Mouse (Mus musculus): Measurements from ENCODE around the gene Ak9.

Ak9 gene

DNA sequence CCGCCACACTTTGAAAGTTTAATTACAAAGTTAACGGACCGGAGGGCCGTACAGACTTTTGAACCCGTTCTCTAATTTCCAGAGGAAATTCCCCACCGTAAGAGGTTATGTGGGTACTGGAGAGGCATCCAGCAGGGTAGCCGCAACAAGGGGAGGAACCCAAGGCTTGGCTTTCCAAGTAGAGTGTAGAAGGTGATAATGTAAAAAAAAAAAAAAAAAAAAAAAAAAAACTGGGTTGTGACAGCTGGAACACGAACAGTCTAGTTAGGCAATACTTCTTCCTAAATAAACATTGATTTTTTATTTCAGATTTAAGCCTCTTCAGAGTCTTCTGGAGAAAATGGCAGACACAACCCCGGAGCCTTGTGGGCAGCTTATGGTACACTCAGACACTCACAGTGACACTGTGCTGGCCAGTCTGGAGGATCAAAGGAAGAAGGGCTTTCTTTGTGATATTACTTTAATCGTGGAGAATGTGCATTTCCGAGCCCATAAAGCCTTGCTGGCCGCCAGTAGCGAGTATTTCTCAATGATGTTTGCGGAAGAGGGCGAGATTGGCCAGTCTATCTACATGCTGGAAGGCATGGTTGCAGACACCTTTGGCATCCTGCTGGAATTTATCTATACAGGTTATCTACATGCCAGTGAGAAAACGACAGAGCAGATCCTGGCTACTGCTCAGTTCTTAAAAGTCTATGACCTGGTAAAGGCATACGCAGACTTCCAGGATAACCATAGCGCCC, 147.2 kb downstream of the Ak9 start:
- DNase-seq (ENCODE audit: low spot score in 2 of 2) = no peak

DNA sequence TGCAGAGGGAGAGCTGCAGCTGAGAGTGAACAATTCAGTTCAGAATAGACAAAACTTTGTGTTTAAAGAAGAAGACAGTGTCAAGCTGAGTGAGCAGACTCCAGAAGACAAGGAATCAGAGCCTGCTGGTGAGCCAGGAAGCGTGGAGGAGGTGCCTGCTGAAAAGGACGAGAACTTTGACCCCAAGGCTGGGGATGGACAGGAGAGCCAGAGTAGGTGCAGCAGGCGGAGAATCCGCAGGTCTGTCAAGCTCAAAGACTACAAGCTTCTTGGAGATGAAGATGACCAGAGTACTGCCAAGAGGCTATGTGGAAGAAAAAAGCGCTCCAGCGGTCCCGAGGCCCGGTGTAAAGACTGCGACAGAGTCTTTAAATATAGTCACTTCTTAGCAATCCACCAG, 147.9 kb downstream of the Ak9 start:
- no peak for DNase-seq (ENCODE audit: low spot score in 2 of 2)

DNA sequence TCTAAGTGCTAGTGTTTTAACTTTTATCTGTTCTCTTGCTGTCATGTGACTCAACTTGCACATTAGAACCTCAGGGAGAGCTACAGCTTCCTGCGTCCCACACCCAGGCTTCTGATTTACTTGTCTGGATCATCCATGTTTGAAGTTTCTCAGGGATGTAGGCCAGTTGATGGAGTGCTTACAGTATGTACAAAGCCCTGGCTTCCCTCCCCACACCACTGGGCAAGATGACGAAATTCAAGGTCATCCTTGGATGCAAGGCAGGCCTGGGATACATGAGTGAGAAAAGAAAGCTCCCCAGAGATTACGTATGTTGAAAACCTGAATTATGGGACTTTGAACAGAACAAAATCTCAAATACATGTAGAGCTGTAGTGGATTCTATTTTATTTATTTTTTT, 149.0 kb downstream of the Ak9 start:
- no peak for DNase-seq (ENCODE audit: low spot score in 2 of 2)

DNA sequence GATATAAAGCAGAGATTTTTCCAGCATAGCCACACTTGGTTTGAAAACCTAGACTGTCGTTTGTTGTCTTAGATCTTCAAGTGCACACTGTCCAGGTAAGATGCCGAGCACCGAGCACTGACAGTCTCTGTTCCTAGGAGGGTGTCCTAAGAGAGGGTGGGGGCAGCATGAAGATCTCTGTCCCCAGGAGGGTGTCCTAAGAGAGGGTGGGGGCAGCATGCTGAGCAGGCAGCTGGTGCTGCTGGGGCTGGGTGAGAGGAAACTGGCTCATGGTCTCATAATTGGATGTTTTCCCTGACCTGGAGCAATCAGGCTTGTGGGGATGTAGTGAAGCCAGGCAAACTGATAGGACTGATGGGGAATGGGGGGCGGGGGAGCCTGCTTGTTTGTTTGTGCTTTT, 156.2 kb downstream of the Ak9 start:
- DNase-seq (ENCODE audit: low spot score in 2 of 2) = no peak

DNA sequence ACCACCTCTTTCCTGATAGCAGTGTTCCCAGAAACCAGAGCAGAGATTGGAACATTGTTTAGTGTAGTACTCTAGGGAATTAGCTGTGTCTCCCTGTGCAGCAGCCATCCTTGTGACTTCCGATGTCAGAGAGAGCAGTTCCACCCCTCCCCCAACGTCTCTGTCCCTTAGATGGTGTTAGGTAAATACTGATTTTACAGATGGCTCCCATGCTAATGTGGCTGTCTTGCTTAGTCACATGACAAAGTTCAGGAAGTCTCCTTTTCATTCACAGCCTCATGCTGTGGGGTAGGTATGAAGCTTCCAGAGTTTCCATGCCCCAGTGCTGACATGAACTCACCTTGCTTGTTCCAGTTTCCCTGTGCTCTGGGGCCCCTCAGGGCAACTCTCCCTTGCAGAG, 156.7 kb downstream of the Ak9 start:
- DNase-seq (ENCODE audit: low spot score in 2 of 2) = no peak

DNA sequence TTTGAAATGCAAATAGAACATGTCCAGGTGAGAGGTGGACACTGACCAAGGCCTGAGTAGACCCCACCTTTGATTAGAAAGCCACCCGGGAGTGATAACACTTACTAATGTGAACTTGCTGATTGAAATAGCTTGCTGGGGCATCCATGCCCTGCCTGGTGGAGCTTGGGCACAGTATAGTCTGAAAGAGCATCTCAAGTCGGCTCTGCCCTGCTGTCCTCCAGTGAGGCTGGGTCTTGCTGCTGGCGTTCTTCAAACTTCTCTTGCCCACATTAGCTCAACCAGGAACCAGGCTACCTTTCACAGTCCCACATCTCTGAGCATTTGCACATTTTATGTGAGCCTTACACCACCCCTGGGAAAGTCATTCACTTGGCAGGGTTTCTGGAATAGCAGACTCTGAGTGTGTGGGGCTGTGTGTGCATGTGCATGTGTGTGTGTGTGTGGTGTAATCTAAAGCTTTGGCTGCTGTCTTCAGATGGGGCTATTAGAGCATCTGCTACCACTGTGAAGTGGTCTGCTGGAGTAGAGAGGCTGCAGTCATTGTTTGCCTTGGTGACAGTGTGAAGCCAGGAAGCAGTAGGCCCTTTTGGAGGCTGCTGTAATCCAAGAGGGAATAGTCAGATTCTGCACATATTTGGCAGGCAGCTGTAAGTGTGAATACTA, 157.4 kb downstream of the Ak9 start:
- no peak for DNase-seq (ENCODE audit: low spot score in 2 of 2)

DNA sequence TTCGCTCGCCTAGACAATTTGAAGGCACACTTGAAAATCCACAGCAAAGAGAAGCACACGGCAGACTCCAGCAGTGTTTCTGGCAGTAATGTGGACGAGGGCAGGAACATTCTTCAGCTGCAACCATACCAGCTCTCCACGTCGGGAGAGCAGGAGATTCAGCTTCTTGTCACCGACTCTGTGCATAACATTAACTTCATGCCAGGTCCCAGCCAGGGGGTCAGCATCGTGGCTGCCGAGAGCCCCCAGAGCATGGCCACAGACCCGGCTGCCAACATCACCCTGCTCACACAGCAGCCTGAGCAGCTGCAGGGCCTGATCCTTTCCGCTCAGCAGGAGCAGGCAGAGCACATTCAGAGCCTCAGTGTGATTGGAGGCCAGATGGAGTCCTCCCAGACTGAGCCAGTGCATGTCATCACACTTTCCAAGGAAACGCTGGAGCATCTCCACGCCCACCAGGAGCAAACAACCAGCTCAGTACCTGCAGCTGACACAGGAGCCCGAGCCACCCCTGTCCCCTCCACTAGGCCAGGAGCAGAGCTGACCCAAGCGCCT, 160.7 kb downstream of the Ak9 start:
- no peak for DNase-seq (ENCODE audit: low spot score in 2 of 2)

DNA sequence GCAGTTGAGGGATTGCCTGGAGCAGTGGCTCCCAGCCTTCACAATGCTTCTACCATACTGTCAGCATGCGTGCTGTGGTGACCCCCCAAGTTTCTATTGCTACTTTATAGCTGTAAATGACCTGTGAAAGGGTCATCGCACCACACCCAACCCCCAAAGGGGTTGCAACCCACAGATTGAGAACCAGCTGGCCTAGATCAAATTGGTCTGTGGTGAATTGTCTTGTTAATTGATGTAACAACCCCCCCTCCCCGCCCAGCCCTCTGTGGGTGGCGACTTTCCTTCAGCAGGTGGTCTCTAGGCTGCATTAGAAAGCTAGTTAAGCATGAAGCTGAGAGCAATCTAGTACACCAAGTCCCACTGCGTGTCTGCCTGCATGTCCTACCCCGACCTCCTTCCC, 163.5 kb downstream of the Ak9 start:
- no peak for DNase-seq (ENCODE audit: low spot score in 2 of 2)

DNA sequence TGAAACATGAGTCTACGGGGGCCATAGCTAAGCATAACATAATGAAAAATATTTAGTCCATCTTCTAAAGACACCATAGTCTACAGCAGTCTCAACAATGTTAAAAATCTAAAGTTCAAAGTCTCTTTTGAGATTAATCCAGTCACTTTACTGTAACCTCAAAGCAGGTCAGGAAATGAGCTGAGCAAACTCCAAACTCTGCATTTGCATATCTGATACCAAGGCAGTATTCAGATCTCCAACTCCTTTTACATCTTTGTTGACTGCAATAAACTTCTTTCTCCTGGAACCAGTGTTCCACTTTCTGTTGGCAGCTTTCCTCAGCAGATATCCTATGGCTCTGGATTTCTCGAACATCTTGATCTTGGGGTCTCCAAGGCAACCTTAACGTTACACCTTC, 166.9 kb downstream of the Ak9 start:
- DNase-seq (ENCODE audit: low spot score in 2 of 2) = no peak

DNA sequence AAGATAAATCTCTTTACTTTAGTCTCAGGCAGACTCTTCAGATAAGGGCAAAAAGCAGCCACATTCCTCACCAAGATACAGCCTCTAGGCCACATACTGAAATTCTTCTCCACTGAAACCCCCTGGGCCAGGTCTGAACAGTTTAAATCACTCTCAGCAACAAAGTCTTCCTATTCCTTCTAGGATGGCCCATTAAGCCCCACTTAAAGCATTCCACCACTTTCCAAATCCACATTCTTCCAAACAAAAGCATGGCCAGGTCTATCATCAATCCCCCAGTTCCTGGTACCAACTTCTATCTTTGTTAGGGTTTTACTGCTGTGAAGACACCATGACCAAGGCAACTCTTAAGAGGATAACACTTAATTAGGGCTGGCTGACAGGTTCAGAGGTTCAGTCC, 168.8 kb downstream of the Ak9 start:
- no peak for DNase-seq (ENCODE audit: low spot score in 2 of 2)

DNA sequence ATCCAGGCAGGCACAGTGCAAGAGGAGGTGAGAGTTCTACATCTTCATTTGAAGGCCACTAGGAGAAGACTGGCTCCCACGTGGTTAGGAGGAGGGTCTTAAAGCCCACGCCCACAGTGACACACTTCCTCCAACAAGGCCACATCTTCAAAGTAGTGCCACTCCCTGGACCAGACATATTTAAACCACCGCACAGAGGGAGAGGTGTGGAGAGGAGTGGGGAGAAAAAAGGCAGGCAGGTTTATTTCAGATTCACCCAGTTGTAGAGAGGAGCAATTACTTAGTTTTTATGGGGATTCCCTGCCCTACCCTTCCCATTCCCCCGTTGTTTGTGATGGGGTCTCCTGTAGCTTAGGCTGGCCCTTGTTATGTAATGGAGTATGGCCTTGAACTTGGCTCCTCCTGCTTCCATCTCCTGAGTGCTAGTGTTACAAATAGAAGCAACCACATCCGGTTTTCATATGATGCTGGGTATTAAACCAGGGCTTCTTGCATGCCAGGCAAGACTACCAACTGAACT, 169.2 kb downstream of the Ak9 start:
- no peak for DNase-seq (ENCODE audit: low spot score in 2 of 2)

DNA sequence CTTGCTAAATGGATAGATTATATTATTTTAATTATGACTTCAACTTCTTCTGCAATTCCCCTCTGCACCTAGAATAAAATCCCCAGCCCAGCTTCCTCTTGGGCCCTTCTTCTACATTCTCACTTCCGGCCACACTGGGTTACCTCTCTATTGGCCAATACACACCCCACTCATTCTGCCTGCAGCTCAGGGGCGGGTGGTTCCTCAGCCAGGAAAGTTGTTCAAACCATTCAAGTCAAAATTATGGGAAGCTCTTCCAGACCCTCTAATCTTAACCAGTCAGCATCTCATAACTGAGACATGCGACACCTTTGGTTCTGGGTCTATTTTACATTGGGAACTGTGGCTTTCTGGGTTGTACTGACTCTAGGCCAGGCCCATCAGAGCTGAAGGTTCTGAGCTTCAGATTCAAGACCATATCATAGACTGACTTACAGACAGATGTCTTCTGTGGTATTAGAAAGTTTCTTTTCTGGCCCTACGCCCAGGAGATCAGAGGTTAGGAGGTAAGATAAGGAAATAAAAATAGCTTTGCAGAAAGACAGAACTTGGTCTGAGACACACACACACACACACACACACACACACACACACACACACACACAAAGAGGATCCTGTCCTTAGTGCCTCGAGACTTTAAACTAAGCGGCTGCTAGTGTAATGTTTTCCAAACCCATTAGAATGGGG, 170.1 kb downstream of the Ak9 start:
- no peak for DNase-seq (ENCODE audit: low spot score in 2 of 2)

DNA sequence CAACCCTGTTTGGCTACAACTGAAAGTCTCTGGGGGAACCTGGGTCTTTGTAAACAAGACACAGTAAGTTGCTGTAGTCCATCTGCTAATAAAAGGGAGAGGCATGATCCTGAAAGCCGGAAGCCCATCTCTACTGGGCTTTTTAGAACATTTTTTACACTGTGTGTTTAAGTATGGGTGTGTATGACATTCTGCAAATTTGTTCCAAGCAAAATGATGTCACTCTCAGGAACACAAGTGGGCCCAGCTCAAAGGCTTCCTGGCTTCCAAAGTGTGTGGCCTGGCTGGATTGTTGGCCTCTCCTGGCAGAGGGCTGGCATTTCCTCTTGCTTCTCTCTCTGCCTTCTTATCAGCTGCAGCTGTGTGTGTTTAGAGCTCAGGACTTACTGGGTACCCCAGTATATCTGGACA, 171.2 kb downstream of the Ak9 start:
- no peak for DNase-seq (ENCODE audit: low spot score in 2 of 2)

DNA sequence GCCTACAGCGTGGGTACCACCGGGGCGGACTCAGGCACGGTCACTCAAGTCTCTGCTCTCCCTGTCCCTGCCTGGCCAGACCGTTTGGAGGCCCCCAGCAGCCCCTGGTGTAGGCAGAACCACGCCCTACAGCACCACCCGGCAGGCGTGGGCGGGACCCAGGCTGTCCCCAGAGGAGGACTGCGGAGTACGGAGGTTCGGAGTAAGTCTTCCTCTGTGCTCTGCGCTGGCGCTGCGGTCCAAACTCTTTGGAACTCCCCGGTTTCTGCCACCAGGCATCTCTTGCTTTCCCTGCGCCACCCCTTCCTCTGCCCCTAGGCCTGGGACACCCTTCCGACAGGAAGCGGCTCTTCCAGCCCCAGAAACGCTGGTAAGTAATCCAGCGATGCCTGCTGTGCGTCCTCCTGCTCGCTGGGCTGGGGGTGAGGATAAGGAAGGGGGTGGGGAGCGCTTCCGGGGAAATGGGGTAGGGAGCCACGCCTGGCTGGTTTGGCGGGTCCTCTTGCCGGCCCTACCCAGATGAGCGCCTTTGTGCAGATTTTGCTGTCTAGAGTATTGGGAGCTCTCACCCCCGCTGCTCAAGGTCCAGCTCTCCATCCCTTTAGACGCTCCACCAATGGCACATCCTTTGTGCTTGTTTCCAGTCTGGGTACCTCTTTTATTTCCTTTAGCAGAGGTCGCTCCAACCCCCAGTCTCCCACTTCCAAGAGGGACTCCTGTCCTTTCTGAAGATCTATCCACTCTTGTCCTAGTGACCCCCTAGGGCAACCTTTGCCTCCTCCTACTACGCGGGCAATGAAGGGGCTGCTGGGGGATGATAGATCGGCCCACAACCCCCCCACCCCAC, 172.6 kb downstream of the Ak9 start, which contains the start of gene Mical1:
Gene Mical1 (plus strand): TSS at position 144 of the 847 bp plus-strand sequence.
- DNase-seq (ENCODE audit: low spot score in 2 of 2) = peak; percentile 56 to 63

DNA sequence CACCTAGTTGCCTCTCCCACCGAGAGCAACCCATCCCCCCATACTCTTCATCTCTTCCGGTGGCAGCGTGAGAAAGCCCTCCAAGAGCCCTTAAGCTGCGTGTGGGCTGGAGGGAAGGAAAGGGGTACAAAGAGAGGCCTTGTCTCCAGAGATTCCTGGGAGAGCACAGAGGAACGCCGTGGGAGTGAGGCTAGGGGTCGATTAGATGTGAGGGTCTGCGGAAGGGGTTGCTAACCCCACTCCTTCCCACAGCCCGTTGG, 173.2 kb downstream of the Ak9 start:
- DNase-seq (ENCODE audit: low spot score in 2 of 2) = peak; percentile 49 to 69

DNA sequence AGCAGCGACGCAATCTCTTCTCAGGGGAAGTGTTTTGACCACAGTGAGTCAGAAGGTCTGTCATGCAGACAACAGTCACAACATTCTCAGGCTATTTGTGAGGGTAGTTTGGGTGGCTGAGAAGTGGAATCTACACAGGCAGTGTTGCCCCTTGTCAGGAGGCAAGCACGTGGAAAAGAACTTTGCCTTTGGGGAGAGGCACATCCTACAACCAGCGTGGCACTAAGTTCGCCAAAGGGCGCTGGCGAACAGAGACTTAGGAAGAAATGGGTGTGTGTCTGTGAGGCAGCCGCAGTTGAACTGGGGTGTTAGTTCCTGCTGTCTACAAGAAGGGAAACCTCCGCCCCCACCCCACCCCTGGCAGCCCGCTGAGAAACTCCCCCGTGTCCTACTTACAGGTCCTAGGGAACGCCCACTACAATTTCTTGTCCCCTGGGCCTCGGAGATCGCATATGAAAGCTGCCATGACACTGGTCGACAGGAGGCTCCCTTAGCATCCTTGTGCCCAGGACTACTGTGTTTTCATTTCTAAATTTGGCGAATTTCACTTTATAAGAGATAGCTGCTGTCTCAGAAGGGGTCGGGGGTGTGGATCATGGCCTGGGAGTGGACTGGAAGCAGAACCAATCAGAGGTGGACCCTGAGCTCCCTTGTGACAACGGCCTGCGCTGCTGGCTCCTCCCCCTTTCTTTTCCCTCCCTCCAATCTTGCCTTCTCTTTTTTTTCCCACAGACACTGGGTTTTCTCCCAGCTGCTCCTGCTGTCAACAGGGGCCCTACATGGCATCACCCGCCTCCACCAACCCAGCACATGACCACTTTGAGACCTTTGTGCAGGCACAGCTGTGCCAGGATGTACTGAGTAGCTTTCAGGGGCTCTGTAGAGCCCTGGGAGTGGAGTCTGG, 173.8 kb downstream of the Ak9 start:
- DNase-seq (ENCODE audit: low spot score in 2 of 2) = peak; percentile 67 to 68

DNA sequence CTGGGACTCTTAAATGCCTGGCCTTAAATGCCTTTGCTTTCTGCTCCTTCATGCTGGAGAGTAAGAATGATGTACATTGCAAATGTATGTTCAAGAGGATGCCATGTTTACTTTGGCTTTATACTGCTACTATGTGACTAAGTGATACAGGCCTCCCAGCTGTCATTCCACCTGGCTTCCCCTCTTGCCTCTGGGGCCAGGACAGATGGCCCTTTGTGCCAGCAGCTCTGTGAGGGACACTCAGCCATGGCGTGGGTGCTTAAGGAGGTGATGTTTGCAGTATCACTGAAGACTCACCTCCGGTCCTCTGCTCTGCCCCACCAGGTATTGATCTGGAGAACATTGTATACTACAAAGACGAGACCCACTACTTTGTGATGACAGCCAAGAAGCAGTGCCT, 176.2 kb downstream of the Ak9 start:
- DNase-seq (ENCODE audit: low spot score in 2 of 2) = no peak

DNA sequence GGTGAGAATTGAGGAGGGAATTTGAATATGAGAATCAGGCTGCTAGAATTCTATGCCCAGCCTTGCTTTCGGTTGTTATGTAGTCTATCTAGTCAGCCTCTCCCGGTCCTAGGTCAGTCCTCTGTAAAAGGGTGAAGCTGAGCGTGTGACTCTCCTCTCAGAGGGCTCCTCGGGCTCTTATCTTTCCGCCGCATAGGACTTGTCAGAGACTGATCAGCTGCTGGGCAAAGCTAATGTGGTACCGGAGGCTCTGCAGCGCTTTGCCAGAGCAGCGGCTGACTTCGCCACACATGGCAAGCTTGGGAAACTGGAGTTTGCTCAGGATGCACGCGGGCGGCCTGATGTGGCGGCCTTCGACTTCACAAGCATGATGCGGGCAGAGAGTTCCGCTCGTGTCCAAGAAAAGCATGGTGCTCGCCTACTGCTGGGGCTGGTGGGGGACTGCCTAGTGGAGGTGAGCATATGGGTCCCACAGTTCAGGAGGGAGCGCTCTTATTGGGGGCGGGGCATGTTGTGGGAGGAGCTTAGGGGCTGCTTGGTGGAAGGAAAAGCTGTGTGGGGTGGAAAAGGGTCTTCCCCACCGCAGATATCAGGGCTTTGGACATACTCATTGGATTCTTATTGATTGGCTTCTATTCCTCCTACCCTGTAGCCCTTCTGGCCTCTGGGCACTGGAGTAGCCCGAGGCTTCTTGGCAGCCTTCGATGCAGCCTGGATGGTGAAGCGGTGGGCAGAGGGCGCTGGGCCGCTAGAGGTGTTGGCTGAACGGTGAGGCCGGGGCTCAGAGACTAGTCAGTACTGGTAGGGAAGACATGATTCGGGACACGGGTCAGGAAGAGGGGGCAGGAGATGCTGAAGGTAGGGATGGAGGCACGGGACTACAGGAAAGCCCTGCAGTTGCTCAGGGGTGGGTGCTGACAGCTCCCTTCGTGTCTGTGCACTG, 177.4 kb downstream of the Ak9 start:
- DNase-seq (ENCODE audit: low spot score in 2 of 2) = no peak

DNA sequence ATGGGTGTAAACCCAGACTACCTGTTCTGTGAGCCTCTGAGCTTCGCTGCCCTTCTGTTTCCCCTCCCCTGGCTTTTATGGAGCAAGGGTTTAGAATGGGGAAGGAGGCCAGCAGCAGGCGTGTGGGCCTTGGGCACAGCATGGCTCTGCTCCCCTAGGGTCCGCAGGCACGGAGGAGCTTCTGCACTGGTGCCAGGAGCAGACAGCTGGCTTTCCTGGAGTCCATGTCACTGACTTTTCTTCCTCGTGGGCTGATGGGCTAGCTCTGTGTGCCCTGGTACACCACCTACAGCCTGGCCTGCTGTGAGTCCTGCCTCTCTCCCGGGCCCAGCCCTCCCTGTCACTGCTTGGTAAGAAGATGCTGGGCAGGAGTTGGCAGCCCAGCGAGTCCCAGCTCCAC, 178.7 kb downstream of the Ak9 start:
- DNase-seq (ENCODE audit: low spot score in 2 of 2) = no peak

Measured in thymus, postnatal 10 days (tissue).